Mouse (Mus musculus) CH12.LX (cell line): ENCODE results near the gene Teddm2. TPM values are rescaled to one million over a fixed set of nuclear protein-coding genes. Genes with fewer than 3 reads are reported as not detected.

Experiments
- DNase-seq: peaks from one replicate; pipeline ENCODE4 v3.0.0-alpha.2; 2013; ENCODE audit errors: extremely low read depth
- H3K27ac ChIP-seq: 2 replicates; pipeline ENCODE4 v1.5.1; 2012; ENCODE audit warnings: low read depth, mild to moderate bottlenecking, control low read depth, moderate library complexity; ENCODE audit not compliant: insufficient read depth
- H3K27me3 ChIP-seq: replicated peaks from 2 replicates; pipeline ENCODE3; 2012; ENCODE audit warnings: inconsistent platforms
- H3K36me3 ChIP-seq, 2 experiments: replicated peaks in 1 of 2; 2 replicates each; pipeline versions ENCODE3 to v1.6.1; 2012; ENCODE audit warnings: inconsistent platforms in 1 of 2, low read length in 1 of 2, mild to moderate bottlenecking in 1 of 2, mixed read lengths in 1 of 2, moderate library complexity in 1 of 2; ENCODE audit not compliant: control insufficient read depth in 1 of 2, insufficient read depth in 1 of 2
- H3K4me1 ChIP-seq, 2 experiments: 2 replicates each; pipeline ENCODE4 v1.6.1; 2012; ENCODE audit warnings: inconsistent platforms in 1 of 2, moderate library complexity in 1 of 2; ENCODE audit not compliant: insufficient read depth in 2 of 2, control insufficient read depth in 1 of 2
- H3K4me2 ChIP-seq: 2 replicates; pipeline ENCODE4 v1.6.1; 2012; ENCODE audit warnings: low read depth, mild to moderate bottlenecking, control low read depth; ENCODE audit not compliant: poor library complexity, insufficient read depth, severe bottlenecking
- H3K4me3 ChIP-seq, 3 experiments: fragments of 150-350 bp in 1 of 3; sonication (generic) in 1 of 3; replicated peaks in 1 of 3; 2 replicates each; pipeline versions ENCODE3 to v1.5.1; 2011 to 2012; ENCODE audit warnings: low read depth in 2 of 3, low read length in 2 of 3, mild to moderate bottlenecking in 2 of 3, moderate library complexity in 2 of 3, control low read depth in 1 of 3, improper control_type of control experiment in 1 of 3, inconsistent platforms in 1 of 3, mixed read lengths in 1 of 3; ENCODE audit not compliant: poor library complexity in 1 of 3
- H3K79me2 ChIP-seq: replicated peaks from 2 replicates; pipeline ENCODE4 v1.6.1; 2012; ENCODE audit warnings: mild to moderate bottlenecking, moderate library complexity; ENCODE audit not compliant: control insufficient read depth, poor library complexity, insufficient read depth, severe bottlenecking; ENCODE audit errors: extremely low read depth
- H3K9ac ChIP-seq: 2 replicates; pipeline ENCODE4 v1.6.1; 2012; ENCODE audit warnings: low read depth, mild to moderate bottlenecking, control low read depth, moderate library complexity; ENCODE audit not compliant: insufficient read depth
- H3K9me3 ChIP-seq: replicated peaks from 2 replicates; pipeline ENCODE3; 2012; ENCODE audit warnings: low read length, inconsistent platforms, mixed read lengths
- CHD1 ChIP-seq: IDR thresholded peaks from 2 replicates; pipeline ENCODE4 v1.6.1; 2012; ENCODE audit warnings: low read depth, low read length, improper control_type of control experiment, inconsistent platforms
- CTCF ChIP-seq, 2 experiments: IDR thresholded peaks in 1 of 2; conservative IDR thresholded peaks in 1 of 2; 2 replicates each; pipeline ENCODE4 v1.5.1; 2011 to 2012; ENCODE audit warnings: low read depth in 2 of 2, low read length in 2 of 2, improper control_type of control experiment in 1 of 2, inconsistent platforms in 1 of 2, mild to moderate bottlenecking in 1 of 2, moderate library complexity in 1 of 2
- KAT2A ChIP-seq: IDR thresholded peaks from 2 replicates; pipeline ENCODE4 v1.6.1; 2012; ENCODE audit warnings: low read length, improper control_type of control experiment, inconsistent platforms; ENCODE audit not compliant: insufficient replicate concordance
- MAX ChIP-seq: IDR thresholded peaks from 2 replicates; pipeline ENCODE4 v1.6.1; 2011; ENCODE audit warnings: low read length, improper control_type of control experiment
- MAZ ChIP-seq: IDR thresholded peaks from 2 replicates; pipeline ENCODE4 v1.6.1; 2012; ENCODE audit warnings: low read depth, mild to moderate bottlenecking, inconsistent platforms, low read length, improper control_type of control experiment, moderate library complexity
- MXI1 ChIP-seq: IDR thresholded peaks from 2 replicates; pipeline ENCODE4 v1.6.1; 2011; ENCODE audit warnings: mild to moderate bottlenecking, low read depth, low read length, improper control_type of control experiment
- NELFE ChIP-seq: IDR thresholded peaks from 2 replicates; pipeline ENCODE4 v1.6.1; 2011; ENCODE audit warnings: low read depth, low read length, improper control_type of control experiment
- POLR2A ChIP-seq: IDR thresholded peaks from 2 replicates; pipeline ENCODE4 v1.6.1; 2011; ENCODE audit warnings: low read depth, mild to moderate bottlenecking, improper control_type of control experiment, low read length
- POLR2AphosphoS2 ChIP-seq: IDR thresholded peaks from 2 replicates; pipeline ENCODE4 v1.6.1; 2011; ENCODE audit warnings: low read depth, low read length, improper control_type of control experiment
- RCOR1 ChIP-seq: conservative IDR thresholded peaks from 2 replicates; pipeline ENCODE4 v1.6.1; 2012; ENCODE audit warnings: low read depth, mild to moderate bottlenecking, inconsistent platforms, low read length, improper control_type of control experiment
- SIN3A ChIP-seq: IDR thresholded peaks from 2 replicates; pipeline ENCODE4 v1.6.1; 2012; ENCODE audit warnings: low read length, improper control_type of control experiment, inconsistent platforms
- TBP ChIP-seq: conservative IDR thresholded peaks from 2 replicates; pipeline ENCODE4 v1.6.1; 2011; ENCODE audit warnings: low read depth, low read length, improper control_type of control experiment
- USF1 ChIP-seq: IDR thresholded peaks from 2 replicates; pipeline ENCODE4 v1.6.1; 2014; ENCODE audit warnings: low read depth, mild to moderate bottlenecking, inconsistent platforms, low read length, improper control_type of control experiment
- USF2 ChIP-seq: conservative IDR thresholded peaks from 2 replicates; pipeline ENCODE4 v1.6.1; 2011; ENCODE audit warnings: low read depth, low read length, improper control_type of control experiment
- ZC3H11A ChIP-seq: IDR thresholded peaks from 2 replicates; pipeline ENCODE4 v1.6.1; 2012; ENCODE audit warnings: low read depth, mild to moderate bottlenecking, inconsistent platforms, low read length, improper control_type of control experiment
- ZMIZ1 ChIP-seq: IDR thresholded peaks from 2 replicates; pipeline ENCODE4 v1.6.1; 2012; ENCODE audit warnings: low read depth, mild to moderate bottlenecking, inconsistent platforms, low read length, improper control_type of control experiment
- dilution Hi-C: fragments of 300-500 bp; cut with MboI; formaldehyde crosslinking; loops from 2 replicates; pipeline ENCODE4 v1.14.3; 2020; ENCODE audit warnings: low sequenced_read_pairs; ENCODE audit not compliant: extremely low pct_unique_long_range_greater_than_20kb, extremely low pct_ligation_motif_present
- in situ Hi-C: fragments of 300-500 bp; cut with MboI; formaldehyde crosslinking; loops from 3 replicates; pipeline ENCODE4 v1.14.3; 2019; ENCODE audit warnings: low sequenced_read_pairs, low pct_ligation_motif_present, low pct_unique_long_range_greater_than_20kb, mixed read lengths
- polyA plus RNA-seq: library from polyadenylated mRNA; unstranded; fragments of >175 nt; gene quantifications from 2 replicates; pipeline ENCODE4 v1.2.1, GENCODE M21; 2012; ENCODE audit warnings: low read depth; ENCODE audit not compliant: insufficient read length
- total RNA-seq, 2 experiments: library from RNA; depleted of rRNA; stranded (reverse); fragments of 300-350 nt in 1 of 2; fragments of >200 nt in 1 of 2; gene quantifications; 2 replicates each; pipeline ENCODE4 v1.2.3; 2012 to 2014

Teddm2 gene
- total and polyA plus RNA-seq, 3 experiments, result 0.04 TPM; not detected in 2

GRCm38 (mm10) chr1:153836036-153836435 is 64.0 kb downstream of the Teddm2 start:
- no peaks in the 10 kb centered on the region for H3K79me2 ChIP-seq
- no peak overlapping the region for H3K4me2 ChIP-seq
- no peaks in the 10 kb centered on the region for H3K27me3 ChIP-seq
- in situ Hi-C loops (no loop called here), dilution Hi-C loops (no loop called here)
- no peak overlapping the region for H3K4me3 ChIP-seq
- no peaks in the 10 kb centered on the region for H3K36me3 ChIP-seq
- DNase-seq, result no peak
- no peak overlapping the region for H3K9ac ChIP-seq
- peaks cover 0 to 4% of the 10 kb centered on the region in 2 experiments; a peak in 1 of 4 replicates for H3K4me1 ChIP-seq
- TF ChIP-seq ZC3H11A (no peak), CHD1 (no peak), RCOR1 (no peak), ZMIZ1 (no peak), POLR2A (no peak), KAT2A (no peak), MAZ (no peak), MAX (no peak), USF1 (no peak), CTCF (conservative IDR thresholded peaks at IDR 0.05 in 1 of 2, IDR thresholded peaks at IDR 0.05 in 1 of 2; ENCODE audit: low read depth in 2 of 2, low read length in 2 of 2) (no peak), POLR2AphosphoS2 (no peak)
- H3K27ac ChIP-seq, result no peak overlapping the region
- no peaks in the 10 kb centered on the region for H3K9me3 ChIP-seq

- Histone ChIP-seq H3K27ac (no peak overlapping the region), H3K4me2 (no peak overlapping the region), H3K9me3 (no peaks in the 10 kb centered on the region), H3K4me3 (no peak overlapping the region)
- TF ChIP-seq MXI1 (no peak), CTCF (conservative IDR thresholded peaks at IDR 0.05 in 1 of 2, IDR thresholded peaks at IDR 0.05 in 1 of 2; ENCODE audit: low read depth in 2 of 2, low read length in 2 of 2) (no peak), POLR2AphosphoS2 (no peak), NELFE (no peak), USF2 (no peak), TBP (no peak), RCOR1 (no peak), SIN3A (no peak)
- TF ChIP-seq, all 38 proteins: peak for 0
- Histone ChIP-seq H3K79me2 (no peaks in the 10 kb centered on the region), H3K27me3 (no peaks in the 10 kb centered on the region), H3K36me3 (no peaks in the 10 kb centered on the region), H3K4me1 (0 out of 4 replicates have a peak, but pooled peaks cover 5% of the 10 kb centered on the region in 2 experiments), H3K9ac (no peak overlapping the region)
- in situ Hi-C loops, result no loop called here
- no peak for DNase-seq
- dilution Hi-C loops, result no loop called here
These were observed 69.3 kb downstream of the Teddm2 start for GRCm38 (mm10) chr1:153830746-153831145.
